Mouse (Mus musculus): ENCODE data around the gene H2al2c. TPM values are rescaled to one million over a fixed set of nuclear protein-coding genes. Genes with fewer than 3 reads are reported as not detected.
"Not testable (repeated sequence)": the region's sequence is repeated elsewhere in the genome, so short reads cannot be mapped to it uniquely, and the experiment has no call there.

Gene H2al2c
- polyA plus RNA-seq (2012; rRNA removed) = not detected in 2 replicates
- not detected in 2 replicates for polyA plus RNA-seq (2014; fragmentation: Nextera tagmentation; extraction: Ambion mirVana)

DNA sequence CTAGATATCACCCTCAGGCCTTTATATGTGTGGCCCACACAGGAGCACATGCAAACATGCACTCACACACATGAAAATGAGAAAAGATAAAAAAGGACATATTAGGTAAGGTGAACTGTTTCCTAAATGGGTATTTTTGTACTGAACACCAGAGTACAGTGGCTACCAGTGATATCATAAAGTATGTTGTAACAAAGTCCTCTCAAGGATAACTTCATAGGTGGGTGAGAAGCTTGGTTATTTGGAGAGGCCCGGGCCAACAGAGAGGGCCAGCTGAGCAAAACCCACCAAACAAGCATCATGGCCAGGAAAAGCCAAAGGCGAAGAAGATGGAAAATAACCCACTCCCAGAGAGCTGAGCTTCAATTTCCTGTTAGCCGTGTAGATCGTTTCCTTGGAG lies at the start of gene H2al2c:
TSS of gene H2al2c (plus strand) at position 301 of the 400 bp plus-strand sequence.
- not testable (repeated sequence) for H3K36me3 ChIP-seq (replicated peaks; ENCODE audit: control insufficient read depth, insufficient read depth, low read depth); H3K4me1 ChIP-seq (replicated peaks; ENCODE audit: control insufficient read depth in 2 of 2, insufficient read depth in 2 of 2, low read length in 1 of 2); H3K4me3 ChIP-seq (ENCODE audit: insufficient read depth in 1 of 2, low read depth in 2 of 2, low read length in 2 of 2); H3K27ac ChIP-seq; H3K9ac ChIP-seq (replicated peaks); H3K27me3 ChIP-seq (ENCODE audit: control insufficient read depth, insufficient read depth, low read length); ATAC-seq (ENCODE audit: insufficient read depth); DNase-seq (ENCODE audit: low read depth in 3 of 3, low spot score in 3 of 3); H3K4me2 ChIP-seq (ENCODE audit: low read depth); H3K9me3 ChIP-seq (ENCODE audit: control insufficient read depth, low read length)
- WGBS (ENCODE audit: insufficient replicate concordance) = no CpG with 5 or more reads among the region's 4 CpGs

Other genes starting within 250 kb of the H2al2c start
- gene Sry, start 64.6 kb downstream of the H2al2c start, polyA plus RNA-seq (2012; rRNA removed) = not detected in 2 replicates
- gene Sry, start 64.6 kb downstream of the H2al2c start, polyA plus RNA-seq (2014; fragmentation: Nextera tagmentation; extraction: Ambion mirVana) = not detected in 2 replicates
- not detected in 2 replicates for gene H2al2b, start 121.6 kb downstream of the H2al2c start, polyA plus RNA-seq (2012; rRNA removed)
- not detected in 2 replicates for gene H2al2b, start 121.6 kb downstream of the H2al2c start, polyA plus RNA-seq (2014; fragmentation: Nextera tagmentation; extraction: Ambion mirVana)
- not detected in 2 replicates for gene Gm4064, start 197.1 kb downstream of the H2al2c start, polyA plus RNA-seq (2012; rRNA removed)
- gene Gm4064, start 197.1 kb downstream of the H2al2c start, polyA plus RNA-seq (2014; fragmentation: Nextera tagmentation; extraction: Ambion mirVana) = not detected in 2 replicates
- not detected in 2 replicates for gene Rbmy, start 231.6 kb downstream of the H2al2c start, polyA plus RNA-seq (2012; rRNA removed)
- gene Rbmy, start 231.6 kb downstream of the H2al2c start, polyA plus RNA-seq (2014; fragmentation: Nextera tagmentation; extraction: Ambion mirVana) = not detected in 2 replicates
- gene Gm10256, start 231.6 kb downstream of the H2al2c start, polyA plus RNA-seq (2012; rRNA removed) = not detected in 2 replicates
- gene Gm10256, start 231.6 kb downstream of the H2al2c start, polyA plus RNA-seq (2014; fragmentation: Nextera tagmentation; extraction: Ambion mirVana) = not detected in 2 replicates